ENCODE assay signal across 27 mouse cellular contexts in the genomic region with DNA sequence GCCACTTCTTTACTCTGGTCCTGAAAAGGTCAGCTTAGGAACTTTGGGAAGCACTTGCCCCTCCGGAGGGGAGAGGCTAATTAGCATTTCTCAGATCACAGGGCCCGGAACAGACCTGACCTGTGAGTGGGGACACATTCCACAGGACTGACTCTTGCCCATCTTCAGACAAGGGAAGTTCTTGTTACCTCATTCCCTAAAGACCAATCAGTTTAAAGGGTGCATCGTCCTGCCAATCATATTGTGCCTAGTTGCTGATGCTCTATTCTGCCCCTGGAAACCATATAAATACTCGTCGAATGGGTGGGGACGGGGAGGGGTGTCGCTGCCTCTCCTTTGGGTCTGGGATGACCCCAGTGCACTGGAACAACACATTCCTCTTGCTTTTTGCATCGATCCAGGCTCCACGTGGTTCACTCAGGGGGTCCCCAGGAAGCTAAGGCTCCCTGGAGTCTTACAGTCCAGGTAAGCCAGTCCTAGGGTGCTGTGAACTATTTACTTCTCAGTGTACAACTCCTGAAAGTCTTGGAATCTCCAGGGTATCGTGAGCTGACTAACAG.
DNase-seq lines count a peak whose midpoint lies in the region; ATAC-seq lines count a peak whose summit lies in the region.
"Had no signal": no experiment of that assay in that cellular context is flagged by ENCODE, and none has a peak within 500 bp of the region (broad histone marks: within the 10 kb centered on the region; RNA-seq: fewer than 3 reads in every experiment).

No protein-coding gene starts in this region.

- no peak for ATAC-seq in erythroid progenitor cell, adult 5-6 weeks (replicated peaks; ENCODE audit: low FRiP score, poor library complexity, severe bottlenecking)
- ATAC-seq: activated CD4-positive, CD25-positive, alpha-beta regulatory T cell, adult 4 months; forebrain, embryonic 13.5 days; forebrain, postnatal 0 days; hindbrain, embryonic 16.5 days; inflammation-experienced regulatory T-cells, adult 6 months; intestine, embryonic 16.5 days; Patski had no signal

- peak; percentile 0 for DNase-seq in gastrocnemius, postnatal 10 days
- no peak for DNase-seq in gastrocnemius, adult 8-10 months (ENCODE audit: low spot score in 2 of 2)
- DNase-seq in testis, postnatal 10 days (ENCODE audit: low spot score), result peak; percentile 24
- no peak for DNase-seq in testis, postnatal 14 days (ENCODE audit: low spot score)
- peak; percentile 36 for DNase-seq in CD4-positive helper T cell, adult 2 months (ENCODE audit: low read depth, low spot score)
- DNase-seq in T-cell, adult 2 months (ENCODE audit: low spot score), result peak; percentile 45
- no peak for DNase-seq in layer of hippocampus, adult 9-11 months
- DNase-seq: adrenal gland, adult 8-10 months; adrenal gland, postnatal 25 days; B cell, adult 2 months; cerebellum, adult 11-12 months; cerebellum, adult 8-10 months; cerebellum, postnatal 10 days; cerebellum, postnatal 36 days; embryo, embryonic 11 days; forebrain, postnatal 0 days; gastrocnemius, adult 2 months; gastrocnemius, postnatal 36 days; heart, postnatal 10 days; heart, postnatal 36 days had no signal

Comparison
In these comparisons a context has a peak if more than half of its experiments do, and no peak if none do; other contexts are left out.
1. DNase-seq: peak in gastrocnemius, postnatal 10 days (single experiment), testis, postnatal 10 days (single experiment), CD4-positive helper T cell, adult 2 months (single experiment) and T-cell, adult 2 months (single experiment); none in gastrocnemius, adult 8-10 months (0 of 2), testis, postnatal 14 days (single experiment) and layer of hippocampus, adult 9-11 months (single experiment).